Mouse (Mus musculus) adrenal gland, postnatal 0 days (tissue): ENCODE measurements around the gene Pigq. TPM values are rescaled to one million over a fixed set of nuclear protein-coding genes. Genes with fewer than 3 reads are reported as not detected.

Experiments used
- polyA plus RNA-seq: library from polyadenylated mRNA; unstranded; fragments of >200 nt; fragmentation: Nextera tagmentation; extraction: Ambion mirVana; gene quantifications from 2 replicates; pipeline ENCODE4 v1.2.1, GENCODE M21; 2015

Pigq gene
- 35.6 and 46.1 TPM in 2 replicates for polyA plus RNA-seq

DNA sequence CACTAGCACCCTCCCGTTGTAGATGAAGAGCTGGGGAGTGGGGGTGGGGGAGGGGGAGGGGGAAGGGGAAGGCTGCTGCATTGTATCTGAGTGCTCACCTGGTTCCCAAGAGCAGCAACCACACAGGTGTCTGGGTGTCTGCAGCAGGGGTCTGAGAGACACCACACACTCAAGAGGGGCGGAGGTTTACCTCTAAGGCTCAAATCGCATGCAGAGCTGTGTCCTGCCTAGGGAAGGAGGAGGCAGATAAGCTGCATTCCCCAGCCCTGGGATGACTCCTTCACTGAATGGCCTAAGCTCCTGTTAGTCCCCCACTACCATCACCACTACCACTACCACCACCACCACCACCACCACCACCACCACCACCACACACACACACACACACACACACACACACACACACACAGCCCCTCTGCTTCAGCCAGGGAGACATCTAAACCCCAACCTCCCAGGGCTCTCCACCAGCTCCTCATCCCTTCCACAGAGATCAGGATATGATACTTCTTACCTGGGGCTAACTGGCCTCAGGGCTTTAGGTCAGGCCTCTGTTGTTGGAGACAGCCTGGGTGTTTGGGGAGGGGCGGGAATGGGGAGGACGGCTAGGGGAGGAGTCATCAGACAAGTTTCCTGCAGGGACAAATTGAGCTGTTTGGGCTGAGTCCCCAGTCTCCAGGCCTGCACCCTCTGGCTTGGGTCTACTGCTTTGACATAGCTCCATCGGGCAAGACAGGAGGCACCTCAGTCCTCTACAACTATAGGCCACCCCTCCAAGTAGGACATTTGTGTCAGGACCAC lies at the start of gene Pigq, which contains the start of gene Nhlrc4:
Gene Pigq, minus strand, starts transcription at position 571 of the 798 bp plus-strand sequence.
Gene Nhlrc4, minus strand, starts transcription at position 596 of the 798 bp plus-strand sequence.

DNA sequence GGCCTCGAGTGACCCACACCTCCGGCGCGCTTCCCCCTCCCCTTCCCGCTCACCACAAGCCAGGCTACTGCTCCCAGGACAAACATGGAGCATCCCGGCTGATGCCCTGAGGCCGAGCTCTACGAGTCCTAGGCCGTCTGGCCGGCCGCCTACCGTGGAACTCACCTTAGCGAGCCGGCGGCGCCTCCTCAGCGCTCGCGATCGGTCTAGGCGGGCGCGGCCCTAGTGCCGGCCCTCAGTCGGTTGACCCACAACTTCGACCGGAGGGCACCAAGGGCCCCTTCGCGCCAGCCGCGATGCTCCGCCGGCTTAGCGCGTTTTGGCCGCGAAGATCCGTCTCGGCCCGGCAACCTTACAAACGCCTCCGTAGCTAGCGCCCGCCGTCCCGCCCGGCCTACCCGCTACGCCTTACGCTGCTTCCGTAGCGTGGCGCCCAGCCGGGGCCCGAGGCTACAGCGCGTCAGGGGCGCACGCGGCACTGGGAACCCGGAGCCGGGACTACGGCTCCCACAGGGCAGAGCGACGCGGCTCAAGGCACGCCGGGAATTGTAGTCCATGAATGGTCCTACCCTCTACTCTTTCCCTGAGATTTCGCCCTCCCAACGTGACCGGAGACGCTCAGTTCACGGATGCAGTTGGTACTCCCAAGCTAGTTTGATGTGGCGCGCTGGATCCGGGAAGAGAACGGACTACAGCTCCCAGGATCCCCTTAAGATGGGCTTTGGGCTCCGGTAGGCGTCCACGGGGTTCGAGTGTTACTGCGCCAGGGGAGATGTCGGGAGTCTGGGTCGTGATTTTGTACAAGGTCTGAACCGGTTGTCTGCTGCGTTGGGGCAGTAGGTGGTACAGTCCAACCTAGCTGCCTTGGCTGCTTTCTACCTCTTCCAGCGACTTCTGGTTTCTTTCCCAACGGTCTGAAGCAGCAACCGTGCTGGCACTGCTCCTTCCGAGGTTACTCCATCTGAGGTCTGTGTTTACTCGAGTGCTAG lies 40.9 kb upstream of the Pigq start, which contains the start of gene Capn15:
Gene Capn15, minus strand, starts transcription at position 491 of the 989 bp plus-strand sequence.

DNA sequence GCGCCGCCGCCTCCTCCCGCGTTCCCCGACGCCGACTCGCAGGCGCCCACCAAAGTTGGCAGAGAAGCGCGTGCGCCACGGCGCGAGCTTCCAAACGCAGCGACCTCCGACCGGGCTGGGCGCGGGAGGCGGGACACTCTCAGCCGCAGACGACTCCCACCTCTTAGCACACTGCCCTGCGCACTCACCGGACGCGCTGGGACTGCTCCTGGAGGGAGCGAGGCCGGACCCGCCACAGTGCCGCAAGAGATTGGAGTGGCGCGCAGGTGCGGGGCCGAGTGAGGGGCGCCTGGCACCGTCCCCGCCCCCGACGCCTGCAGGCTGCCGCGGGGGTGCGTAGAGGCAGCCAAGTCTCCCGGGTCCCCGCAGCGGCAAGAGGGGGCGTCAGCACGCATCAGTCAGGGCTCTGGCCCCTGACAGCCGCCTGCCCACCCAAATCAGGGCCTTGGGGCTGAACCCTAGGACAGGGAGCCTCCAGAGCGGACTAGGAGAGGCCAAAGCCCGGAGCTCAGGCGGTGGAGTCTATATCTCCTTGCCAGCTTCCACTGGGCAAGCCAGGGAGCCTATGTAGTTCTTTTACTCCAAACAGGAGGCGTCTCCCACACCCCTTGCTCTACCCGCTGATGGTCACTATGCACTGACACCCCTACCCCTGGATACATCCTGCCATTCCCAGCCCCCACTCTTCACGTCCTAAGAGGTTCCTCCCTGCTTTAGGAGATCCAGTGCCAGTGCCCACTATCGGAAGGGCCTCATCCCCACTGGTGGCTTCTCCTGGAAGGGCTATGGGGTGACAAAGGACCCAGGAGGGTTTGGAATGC lies 7.3 kb upstream of the Pigq start, which contains the start of gene A930017K11Rik:
Gene A930017K11Rik, minus strand, starts transcription at position 763 of the 821 bp plus-strand sequence.

GRCm38 (mm10) chr17:25919144-25919785 lies 25.5 kb downstream of the Pigq start, which contains the start of gene Rab40c:
Gene Rab40c (minus strand): TSS chr17:25919727.

GRCm38 (mm10) chr17:25880196-25880910 lies 64.4 kb downstream of the Pigq start, which contains the start of gene Wfikkn1:
Gene Wfikkn1 (minus strand): TSS chr17:25880858.

Other genes starting within 250 kb of the Pigq start
- 5.1 and 5.4 TPM in 2 replicates for gene Gng13, start 227.8 kb downstream of the Pigq start, polyA plus RNA-seq
- gene Chtf18, start 217.5 kb downstream of the Pigq start, polyA plus RNA-seq = 4.2 and 6.3 TPM in 2 replicates
- 12.5 and 19.9 TPM in 2 replicates for gene Rpusd1, start 217.3 kb downstream of the Pigq start, polyA plus RNA-seq
- gene Mslnl, start 208.9 kb downstream of the Pigq start, polyA plus RNA-seq = 0.17 TPM in 1 of 2 replicates, not detected in the other
- 58.7 and 63.7 TPM in 2 replicates for gene Msln, start 190.6 kb downstream of the Pigq start, polyA plus RNA-seq
- gene Narfl, start 171.2 kb downstream of the Pigq start, polyA plus RNA-seq = 21.6 and 30.4 TPM in 2 replicates
- gene Haghl, start 159.3 kb downstream of the Pigq start, polyA plus RNA-seq = 56.7 and 71.7 TPM in 2 replicates
- gene Ccdc78, start 158.4 kb downstream of the Pigq start, polyA plus RNA-seq = 0.35 and 0.36 TPM in 2 replicates
- gene Fam173a, start 152.0 kb downstream of the Pigq start, polyA plus RNA-seq = 146 and 178 TPM in 2 replicates
- gene AC134908.4, start 149.3 kb downstream of the Pigq start, polyA plus RNA-seq = 0.39 TPM in 1 of 2 replicates, not detected in the other
- gene Metrn, start 147.8 kb downstream of the Pigq start, polyA plus RNA-seq = 63.7 and 96.9 TPM in 2 replicates
- gene Fbxl16, start 135.9 kb downstream of the Pigq start, polyA plus RNA-seq = 12.1 and 14.1 TPM in 2 replicates
- 10.9 and 18.4 TPM in 2 replicates for gene Wdr24, start 121.3 kb downstream of the Pigq start, polyA plus RNA-seq
- gene Jmjd8, start 116.1 kb downstream of the Pigq start, polyA plus RNA-seq = 28.9 and 42.7 TPM in 2 replicates
- gene Stub1, start 111.5 kb downstream of the Pigq start, polyA plus RNA-seq = 212 and 318 TPM in 2 replicates
- gene Rhbdl1, start 107.6 kb downstream of the Pigq start, polyA plus RNA-seq = 11.7 and 16.4 TPM in 2 replicates
- gene Gm20683, start 103.2 kb downstream of the Pigq start, polyA plus RNA-seq = 2.3 and 4.6 TPM in 2 replicates
- 10.4 and 18.4 TPM in 2 replicates for gene Rhot2, start 100.1 kb downstream of the Pigq start, polyA plus RNA-seq
- gene Wdr90, start 83.4 kb downstream of the Pigq start, polyA plus RNA-seq = 7.4 and 12.5 TPM in 2 replicates
- gene Mcrip2, start 76.2 kb downstream of the Pigq start, polyA plus RNA-seq = 272 and 300 TPM in 2 replicates
- gene Mettl26, start 69.9 kb downstream of the Pigq start, polyA plus RNA-seq = 88.6 and 139 TPM in 2 replicates
- gene Wfikkn1, start 64.1 kb downstream of the Pigq start, polyA plus RNA-seq = 0.36 and 0.51 TPM in 2 replicates
- 20.0 and 27.4 TPM in 2 replicates for gene Rab40c, start 25.2 kb downstream of the Pigq start, polyA plus RNA-seq
- 0.18 TPM in 1 of 2 replicates, not detected in the other for gene Nhlrc4, start within 50 bp of the Pigq start, polyA plus RNA-seq
- gene A930017K11Rik, start 7.6 kb upstream of the Pigq start, polyA plus RNA-seq = 0.21 TPM in 1 of 2 replicates, not detected in the other
- 9.1 and 11.3 TPM in 2 replicates for gene Capn15, start 40.9 kb upstream of the Pigq start, polyA plus RNA-seq
- gene Rab11fip3, start 124.6 kb upstream of the Pigq start, polyA plus RNA-seq = 6.9 and 7.5 TPM in 2 replicates
- gene Decr2, start 145.4 kb upstream of the Pigq start, polyA plus RNA-seq = 37.1 and 42.1 TPM in 2 replicates
- 32.7 and 33.1 TPM in 2 replicates for gene Nme4, start 150.7 kb upstream of the Pigq start, polyA plus RNA-seq
- 3.1 and 4.5 TPM in 2 replicates for gene Tmem8, start 168.4 kb upstream of the Pigq start, polyA plus RNA-seq
- gene Mrpl28, start 178.6 kb upstream of the Pigq start, polyA plus RNA-seq = 180 and 209 TPM in 2 replicates
- gene Axin1, start 193.8 kb upstream of the Pigq start, polyA plus RNA-seq = 14.9 and 18.4 TPM in 2 replicates